18 mouse cellular contexts compared by ENCODE assay signal in the genomic region with DNA sequence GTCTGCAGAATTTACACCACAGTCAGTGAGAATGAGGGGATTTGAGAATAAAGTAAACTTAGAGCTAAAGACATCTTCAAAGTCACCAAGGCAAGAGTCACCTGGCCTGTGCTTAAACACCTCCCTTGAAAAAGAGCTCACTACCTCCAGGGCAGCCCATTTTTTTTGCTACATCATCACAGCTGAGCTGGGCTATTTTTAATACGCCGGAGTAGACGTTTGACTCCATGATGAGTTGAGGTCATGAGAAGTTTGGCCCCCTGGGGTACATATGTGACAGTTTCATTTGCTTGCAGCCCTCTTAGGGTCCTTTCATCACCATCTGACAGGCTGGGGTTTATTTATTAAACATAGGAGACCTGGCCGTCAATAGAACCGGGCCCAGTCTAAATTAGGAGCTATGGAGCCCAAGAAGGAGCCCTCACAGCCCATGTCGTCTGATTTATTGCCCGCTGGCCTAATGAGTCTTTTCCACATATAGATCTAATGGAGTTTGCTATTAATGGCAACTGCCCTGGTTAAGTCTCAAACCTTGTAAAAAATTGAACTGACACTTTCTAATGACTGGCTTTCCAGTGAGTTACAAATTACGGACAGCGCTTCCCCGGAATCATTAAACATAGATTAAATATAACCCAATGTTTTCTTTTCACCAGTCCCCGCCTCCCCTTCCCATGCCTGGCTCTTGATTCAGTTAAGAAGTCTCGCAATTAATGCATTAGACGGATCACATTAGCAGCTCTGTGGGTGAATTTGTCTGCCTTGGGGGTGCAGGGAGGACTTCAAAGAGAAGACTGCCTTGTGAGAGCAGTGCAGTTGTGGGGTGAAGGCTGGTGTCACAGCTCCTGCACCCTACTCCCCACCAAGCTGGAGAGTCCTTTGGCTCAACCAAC. TPM values are rescaled to one million over a fixed set of nuclear protein-coding genes. Genes with fewer than 3 reads are reported as not detected.
DNase-seq lines count a peak whose midpoint lies in the region; ATAC-seq and TF ChIP-seq lines count a peak whose summit lies in the region.
"Had no signal": no experiment of that assay in that cellular context is flagged by ENCODE, and none has a peak within 500 bp of the region (broad histone marks: within the 10 kb centered on the region; RNA-seq: fewer than 3 reads in every experiment).

No protein-coding gene starts in this region.

- H3K9ac ChIP-seq in hindbrain, embryonic 11.5 days (ENCODE audit: low read depth, low read length) = no peak overlapping the region
- no peak overlapping the region for H3K9ac ChIP-seq in hindbrain, postnatal 0 days (replicated peaks; ENCODE audit: low read length)
- no peak overlapping the region for H3K9ac ChIP-seq in midbrain, embryonic 14.5 days (replicated peaks; ENCODE audit: low read length)
- H3K9ac ChIP-seq in limb, embryonic 13.5 days = no peak overlapping the region
- H3K9ac ChIP-seq: embryonic facial prominence, embryonic 13.5 days; hindbrain, embryonic 15.5 days; limb, embryonic 12.5 days; liver, embryonic 14.5 days had no signal

- WGBS in hindbrain, embryonic 11.5 days = 57% methylated on average over 13 of the region's 13 CpGs
- WGBS in hindbrain, postnatal 0 days = 55% methylated on average over 13 of the region's 13 CpGs
- 56% methylated on average over 13 of the region's 13 CpGs for WGBS in midbrain, embryonic 14.5 days
- WGBS in midbrain, embryonic 10.5 days = 86% methylated on average over 13 of the region's 13 CpGs
- WGBS in limb, embryonic 13.5 days = 20% methylated on average over 13 of the region's 13 CpGs

- no peaks in the 10 kb centered on the region for H3K36me3 ChIP-seq in hindbrain, embryonic 11.5 days (ENCODE audit: control insufficient read depth, insufficient read depth, low read length)
- H3K36me3 ChIP-seq in hindbrain, postnatal 0 days (ENCODE audit: insufficient read depth, low read length) = no peaks in the 10 kb centered on the region
- no peaks in the 10 kb centered on the region for H3K36me3 ChIP-seq in midbrain, embryonic 14.5 days (ENCODE audit: control insufficient read depth, insufficient read depth, low read length)
- H3K36me3 ChIP-seq in midbrain, embryonic 10.5 days = no peaks in the 10 kb centered on the region
- no peaks in the 10 kb centered on the region for H3K36me3 ChIP-seq in limb, embryonic 13.5 days
- H3K36me3 ChIP-seq: embryonic facial prominence, embryonic 13.5 days; hindbrain, embryonic 15.5 days; limb, embryonic 12.5 days had no signal

- no peak overlapping the region for H3K4me2 ChIP-seq in hindbrain, embryonic 11.5 days (replicated peaks; ENCODE audit: low read depth, low read length)
- H3K4me2 ChIP-seq in hindbrain, postnatal 0 days (ENCODE audit: low read depth, low read length) = no peak overlapping the region
- H3K4me2 ChIP-seq in midbrain, embryonic 14.5 days (ENCODE audit: low read length) = no peak overlapping the region
- no peak overlapping the region for H3K4me2 ChIP-seq in limb, embryonic 13.5 days (replicated peaks)
- H3K4me2 ChIP-seq: embryonic facial prominence, embryonic 13.5 days; heart, embryonic 11.5 days; hindbrain, embryonic 15.5 days; limb, embryonic 12.5 days had no signal

- DNase-seq in hindbrain, embryonic 11.5 days (ENCODE audit: low spot score) = peak; percentile 32
- no peak for DNase-seq in hindbrain, postnatal 0 days (ENCODE audit: low spot score)
- DNase-seq in midbrain, embryonic 14.5 days = peak; percentile 51
- DNase-seq in midbrain, embryonic 10.5 days (ENCODE audit: low spot score) = no peak
- DNase-seq in embryo, embryonic 10.5 days (ENCODE audit: low spot score) = peak; percentile 54
- no peak for DNase-seq in thymus, postnatal 10 days (ENCODE audit: low spot score in 2 of 2)
- DNase-seq in spleen, postnatal 14 days (ENCODE audit: low spot score in 2 of 2) = no peak
- DNase-seq: cerebellum, adult 8-10 months; gastrocnemius, adult 2 months; right cerebral cortex, adult 18-20 months; thymus, postnatal 36 days had no signal

- no peaks in the 10 kb centered on the region for H3K27me3 ChIP-seq in hindbrain, embryonic 11.5 days (ENCODE audit: control insufficient read depth, insufficient read depth, low read length)
- no peaks in the 10 kb centered on the region for H3K27me3 ChIP-seq in hindbrain, postnatal 0 days (ENCODE audit: insufficient read depth, low read length)
- no peaks in the 10 kb centered on the region for H3K27me3 ChIP-seq in midbrain, embryonic 14.5 days (ENCODE audit: control insufficient read depth, insufficient read depth, low read length)
- H3K27me3 ChIP-seq in midbrain, embryonic 10.5 days (ENCODE audit: low read depth, poor library complexity, severe bottlenecking) = no peaks in the 10 kb centered on the region
- peaks cover 9% of the 10 kb centered on the region; the same call in 1 of the 2 replicates for H3K27me3 ChIP-seq in limb, embryonic 13.5 days
- H3K27me3 ChIP-seq: embryonic facial prominence, embryonic 13.5 days; hindbrain, embryonic 15.5 days had no signal

- H3K4me3 ChIP-seq in hindbrain, embryonic 11.5 days (ENCODE audit: low read depth, low read length) = no peak overlapping the region
- H3K4me3 ChIP-seq in hindbrain, postnatal 0 days (ENCODE audit: low read length) = no peak overlapping the region
- no peak overlapping the region for H3K4me3 ChIP-seq in midbrain, embryonic 14.5 days (replicated peaks; ENCODE audit: low read depth, low read length)
- H3K4me3 ChIP-seq in midbrain, embryonic 10.5 days = no peak overlapping the region
- H3K4me3 ChIP-seq in limb, embryonic 13.5 days = no peak overlapping the region
- H3K4me3 ChIP-seq: embryonic facial prominence, embryonic 13.5 days; gastrocnemius, adult 2 months; hindbrain, embryonic 15.5 days; limb, embryonic 12.5 days had no signal

- no peaks in the 10 kb centered on the region for H3K9me3 ChIP-seq in hindbrain, embryonic 11.5 days (ENCODE audit: control insufficient read depth, low read length)
- no peaks in the 10 kb centered on the region for H3K9me3 ChIP-seq in hindbrain, postnatal 0 days (ENCODE audit: low read length)
- no peaks in the 10 kb centered on the region for H3K9me3 ChIP-seq in midbrain, embryonic 14.5 days (ENCODE audit: control insufficient read depth, low read length)
- H3K9me3 ChIP-seq in midbrain, embryonic 10.5 days (replicated peaks) = no peaks in the 10 kb centered on the region
- no peaks in the 10 kb centered on the region for H3K9me3 ChIP-seq in limb, embryonic 13.5 days
- H3K9me3 ChIP-seq: embryonic facial prominence, embryonic 13.5 days; hindbrain, embryonic 15.5 days; limb, embryonic 12.5 days had no signal

- no peaks in the 10 kb centered on the region for H3K4me1 ChIP-seq in hindbrain, embryonic 11.5 days (replicated peaks; ENCODE audit: control insufficient read depth, insufficient read depth, low read length)
- H3K4me1 ChIP-seq in hindbrain, postnatal 0 days (ENCODE audit: insufficient read depth, low read length) = no peaks in the 10 kb centered on the region
- H3K4me1 ChIP-seq in midbrain, embryonic 14.5 days (ENCODE audit: control insufficient read depth, insufficient read depth, low read length) = peaks cover 8% of the 10 kb centered on the region; the same call in 1 of the 2 replicates
- peaks cover 9% of the 10 kb centered on the region for H3K4me1 ChIP-seq in midbrain, embryonic 10.5 days
- H3K4me1 ChIP-seq in limb, embryonic 13.5 days = peaks cover 6% of the 10 kb centered on the region; the same call in 1 of the 2 replicates

- peak overlapping the region; percentile 31; the same call in 1 of the 2 replicates for H3K27ac ChIP-seq in hindbrain, embryonic 11.5 days (ENCODE audit: low read depth, low read length)
- no peak overlapping the region for H3K27ac ChIP-seq in hindbrain, postnatal 0 days
- H3K27ac ChIP-seq in midbrain, embryonic 14.5 days (replicated peaks; ENCODE audit: low read depth, low read length) = peak overlapping the region; percentile 49; the same call in 1 of the 2 replicates
- H3K27ac ChIP-seq in midbrain, embryonic 10.5 days (replicated peaks) = no peak overlapping the region
- no peak overlapping the region for H3K27ac ChIP-seq in limb, embryonic 13.5 days
- H3K27ac ChIP-seq: embryonic facial prominence, embryonic 13.5 days; gastrocnemius, adult 2 months; hindbrain, embryonic 15.5 days; limb, embryonic 12.5 days; liver, embryonic 14.5 days; macrophage had no signal

- no peak for TF ChIP-seq CTCF in hindbrain, postnatal 0 days (IDR thresholded peaks at IDR 0.05; ENCODE audit: low read depth)

- no peak for ATAC-seq in hindbrain, embryonic 11.5 days (ENCODE audit: low FRiP score)
- no peak for ATAC-seq in hindbrain, postnatal 0 days
- ATAC-seq in midbrain, embryonic 14.5 days (ENCODE audit: low FRiP score, low TSS enrichment) = no peak
- ATAC-seq in limb, embryonic 13.5 days (ENCODE audit: low FRiP score, low read depth) = 0 out of 2 replicates have a peak, but pooled peaks have one; percentile 32

RNA-seq across cellular contexts. Expression of a gene that starts 50.2 kb away (rescaled TPM):
- polyA plus RNA-seq in hindbrain, embryonic 11.5 days (2014; fragmentation: Nextera tagmentation; extraction: Ambion mirVana) = 322 and 331 TPM in 2 replicates
- total RNA-seq in hindbrain, postnatal 0 days (2014; rRNA removed) = 153 and 158 TPM in 2 replicates
- polyA plus RNA-seq in hindbrain, postnatal 0 days (2015; fragmentation: Nextera tagmentation; extraction: Ambion mirVana) = 465 and 469 TPM in 2 replicates
- polyA plus RNA-seq in midbrain, embryonic 14.5 days (2014; fragmentation: Nextera tagmentation; extraction: Ambion mirVana) = 446 and 467 TPM in 2 replicates
- polyA plus RNA-seq in midbrain, embryonic 10.5 days (2016; fragmentation: Nextera tagmentation; extraction: Ambion mirVana) = 275 and 277 TPM in 2 replicates
- 320 and 323 TPM in 2 replicates for polyA plus RNA-seq in limb, embryonic 13.5 days (2015; fragmentation: Nextera tagmentation; extraction: Ambion mirVana)

Comparison
In these comparisons a context has a peak if more than half of its experiments do, and no peak if none do; other contexts are left out.
1. DNase-seq: peak in hindbrain, embryonic 11.5 days (single experiment), midbrain, embryonic 14.5 days (single experiment) and embryo, embryonic 10.5 days (single experiment); none in hindbrain, postnatal 0 days (single experiment), midbrain, embryonic 10.5 days (single experiment), thymus, postnatal 10 days (0 of 2) and spleen, postnatal 14 days (0 of 2).
2. H3K27ac ChIP-seq: peak in hindbrain, embryonic 11.5 days (single experiment) and midbrain, embryonic 14.5 days (single experiment); none in hindbrain, postnatal 0 days (single experiment), midbrain, embryonic 10.5 days (single experiment) and limb, embryonic 13.5 days (single experiment).